Mouse (Mus musculus) neural tube, embryonic 15.5 days (tissue): ENCODE measurements around the gene Ralgps1. TPM values are rescaled to one million over a fixed set of nuclear protein-coding genes. Genes with fewer than 3 reads are reported as not detected.

Source experiments
- ATAC-seq: fragments of 200-750 bp; cut with Nextera tagmentation; 2 replicates; pipeline ENCODE4 v1.8.0; 2017; ENCODE audit warnings: mild to moderate bottlenecking, moderate TSS enrichment, moderate library complexity; ENCODE audit not compliant: low FRiP score
- H3K27ac ChIP-seq: fragments of 300-500 bp; sonication (generic); replicated peaks from 2 replicates; pipeline ENCODE4 v1.5.1; 2015; ENCODE audit warnings: mild to moderate bottlenecking, inconsistent platforms
- H3K27me3 ChIP-seq: fragments of 300-500 bp; sonication (generic); replicated peaks from 2 replicates; pipeline ENCODE4 v1.6.1; 2015; ENCODE audit warnings: inconsistent platforms
- H3K36me3 ChIP-seq: fragments of 300-500 bp; sonication (generic); 2 replicates; pipeline ENCODE4 v1.6.1; 2015; ENCODE audit warnings: inconsistent platforms
- H3K4me1 ChIP-seq: fragments of 300-500 bp; sonication (generic); 2 replicates; pipeline ENCODE4 v1.6.1; 2015; ENCODE audit warnings: inconsistent platforms
- H3K4me2 ChIP-seq: fragments of 300-500 bp; sonication (generic); 2 replicates; pipeline ENCODE4 v1.6.1; 2015; ENCODE audit warnings: inconsistent platforms, mild to moderate bottlenecking, moderate library complexity
- H3K4me3 ChIP-seq: fragments of 300-500 bp; sonication (generic); replicated peaks from 2 replicates; pipeline ENCODE4 v1.5.1; 2015; ENCODE audit warnings: mild to moderate bottlenecking, inconsistent platforms
- H3K9ac ChIP-seq: fragments of 300-500 bp; sonication (generic); replicated peaks from 2 replicates; pipeline ENCODE4 v1.6.1; 2015; ENCODE audit warnings: mild to moderate bottlenecking, inconsistent platforms
- H3K9me3 ChIP-seq: fragments of 300-500 bp; sonication (generic); replicated peaks from 2 replicates; pipeline ENCODE4 v1.6.1; 2016; ENCODE audit warnings: inconsistent platforms
- WGBS: fragments of 180-500 bp; shearing (Covaris S2); methylation state at CpG from one replicate; pipeline ENCODE4 v1.1.7; 2015; ENCODE audit warnings: mixed read lengths; 5-methylcytosine and 5-hydroxymethylcytosine counted together
- polyA plus RNA-seq: library from polyadenylated mRNA; unstranded; fragments of >200 nt; fragmentation: Nextera tagmentation; extraction: Ambion mirVana; gene quantifications from 2 replicates; pipeline ENCODE4 v1.2.1, GENCODE M21; 2015

Ralgps1 gene
- polyA plus RNA-seq, 1 experiment from 2014 or later = 34.9 TPM

DNA sequence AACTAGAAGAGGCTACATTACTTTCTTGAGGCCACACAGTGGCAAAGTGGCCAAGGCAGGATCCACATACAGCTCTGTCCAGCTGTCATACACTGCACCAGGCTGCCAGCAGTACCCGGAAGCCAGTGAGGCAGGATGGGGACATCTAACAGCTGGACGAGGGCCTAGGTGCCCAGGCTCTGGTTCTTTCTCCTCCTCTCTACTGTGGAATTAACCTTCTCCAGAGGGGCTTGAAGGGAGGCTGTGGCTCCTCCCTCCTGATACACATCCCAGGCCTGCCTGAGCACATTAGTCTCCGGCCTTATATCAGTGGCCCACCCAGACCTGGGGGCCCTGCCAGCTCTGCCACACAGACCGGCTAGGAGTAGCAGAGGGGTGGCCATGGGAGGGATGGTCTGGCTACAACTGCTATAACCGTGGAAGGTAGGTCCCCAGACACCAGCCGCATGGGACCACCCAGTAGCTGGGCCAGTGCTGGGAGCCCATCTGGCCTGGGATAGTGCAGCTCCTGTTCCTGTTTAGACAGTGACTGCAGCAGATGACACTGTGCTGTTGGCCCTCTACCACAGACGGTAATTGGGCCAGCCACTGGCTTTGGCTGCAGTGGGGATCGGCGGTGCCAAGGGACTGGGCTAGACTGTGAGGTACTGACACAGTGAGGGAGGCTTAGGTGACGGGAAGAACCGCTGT lies 192.9 kb downstream of the Ralgps1 start:
- Histone ChIP-seq H3K27ac (peak overlapping the region; percentile 64), H3K9me3 (no peaks in the 10 kb centered on the region), H3K36me3 (peaks cover 3% of the 10 kb centered on the region; the same call in 1 of the 2 replicates), H3K4me2 (no peak overlapping the region), H3K27me3 (no peaks in the 10 kb centered on the region), H3K9ac (no peak overlapping the region), H3K4me3 (no peak overlapping the region), H3K4me1 (peaks cover 38% of the 10 kb centered on the region)
- ATAC-seq = peak; percentile 51
- 51% methylated on average over 11 of the region's 11 CpGs for WGBS

DNA sequence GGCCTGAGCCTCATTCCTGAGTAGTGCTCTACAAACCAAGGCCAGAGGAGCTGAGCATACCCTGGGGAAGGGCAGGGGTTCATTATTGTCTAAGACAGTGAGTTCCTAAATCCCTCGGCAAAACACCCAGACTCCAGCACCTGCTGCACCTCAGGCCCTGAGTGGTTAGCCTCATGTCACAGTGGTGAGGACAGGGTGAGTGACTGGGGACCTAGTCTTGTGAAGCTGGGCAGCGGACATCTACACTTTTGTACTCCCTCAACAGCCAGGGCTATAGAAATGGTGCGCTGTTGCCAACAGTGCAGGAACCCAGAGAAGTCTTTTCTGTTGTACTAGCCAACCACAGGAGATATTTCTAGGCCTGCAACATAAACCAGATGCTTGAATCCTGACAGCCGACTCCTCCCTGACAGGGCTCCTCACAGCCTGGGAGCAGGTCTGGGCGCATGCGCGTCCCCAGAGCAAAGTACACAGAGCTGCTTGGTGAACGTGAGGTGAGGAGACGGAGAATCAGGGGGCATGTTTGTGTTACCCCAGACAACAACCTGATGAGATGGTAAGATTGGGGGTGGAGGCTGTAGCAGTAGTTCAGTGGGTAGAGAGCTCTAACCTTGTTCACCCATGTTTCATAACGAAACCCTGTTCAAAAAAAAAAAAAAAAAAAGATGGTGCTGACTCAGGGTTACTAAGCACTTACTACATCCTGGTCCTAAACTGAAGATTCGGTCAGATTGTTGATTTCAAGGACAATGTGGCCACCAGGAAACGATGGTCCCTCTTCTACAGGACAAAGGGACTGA lies 193.6 kb downstream of the Ralgps1 start:
- 92% methylated on average over 12 of the region's 12 CpGs for WGBS

DNA sequence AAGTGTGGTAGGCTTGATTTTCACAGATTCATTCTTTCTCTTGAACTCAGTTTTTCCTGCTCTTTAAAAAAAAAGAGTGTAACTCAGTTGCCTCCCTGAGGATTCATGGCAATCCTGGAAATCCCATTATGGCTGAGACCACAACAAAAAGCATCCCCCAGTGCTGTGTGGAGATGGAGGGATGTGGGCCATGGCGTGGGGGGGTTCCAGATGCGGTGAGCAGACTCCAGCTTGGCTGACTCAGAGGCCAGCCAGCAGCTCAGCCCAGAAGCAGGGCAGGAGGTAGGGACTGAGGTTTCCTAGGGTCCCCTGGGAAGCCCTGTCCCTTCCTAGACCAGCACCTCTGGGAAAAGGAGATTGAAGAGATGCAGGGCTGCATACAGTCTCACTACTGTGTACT lies 194.4 kb downstream of the Ralgps1 start:
- H3K4me2 ChIP-seq = no peak overlapping the region
- no peak overlapping the region for H3K9ac ChIP-seq
- H3K4me3 ChIP-seq = no peak overlapping the region
- H3K27ac ChIP-seq = no peak overlapping the region; the same call in 1 of the 2 replicates
- no peaks in the 10 kb centered on the region for H3K27me3 ChIP-seq
- H3K9me3 ChIP-seq = no peaks in the 10 kb centered on the region
- H3K4me1 ChIP-seq = peaks cover 38% of the 10 kb centered on the region
- 66% methylated on average over 2 of the region's 2 CpGs for WGBS
- H3K36me3 ChIP-seq = peaks cover 12% of the 10 kb centered on the region
- ATAC-seq = no peak

More for the DNA sequence above, 193.6 kb downstream of the Ralgps1 start:
- Histone ChIP-seq H3K4me3 (no peak overlapping the region), H3K4me1 (peaks cover 38% of the 10 kb centered on the region), H3K9me3 (no peaks in the 10 kb centered on the region), H3K4me2 (no peak overlapping the region), H3K27me3 (no peaks in the 10 kb centered on the region), H3K9ac (no peak overlapping the region), H3K36me3 (peaks cover 6% of the 10 kb centered on the region), H3K27ac (no peak overlapping the region; the same call in 1 of the 2 replicates)
- no peak for ATAC-seq

DNA sequence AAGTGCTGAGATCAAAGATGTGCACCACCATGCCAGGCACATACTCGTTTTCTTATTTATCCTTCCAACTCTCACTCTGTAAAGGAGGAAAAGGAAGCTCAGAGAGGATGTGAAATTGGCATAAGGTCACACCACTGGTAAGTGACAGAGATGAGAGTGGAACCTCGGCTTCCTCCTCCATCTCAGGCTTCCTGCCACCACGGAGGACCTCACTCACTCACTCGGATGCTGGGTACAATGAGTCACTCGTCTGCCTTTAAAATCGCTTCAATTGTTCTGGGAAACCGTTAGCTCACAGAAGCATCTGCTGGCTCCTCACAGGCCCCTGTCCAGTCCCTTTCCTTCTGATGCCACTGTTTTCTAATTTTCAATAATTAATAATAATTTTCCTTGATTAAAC lies 194.8 kb downstream of the Ralgps1 start:
- Histone ChIP-seq H3K9ac (no peak overlapping the region), H3K27ac (no peak overlapping the region), H3K4me2 (no peak overlapping the region), H3K4me1 (peaks cover 38% of the 10 kb centered on the region), H3K36me3 (peaks cover 15% of the 10 kb centered on the region), H3K27me3 (no peaks in the 10 kb centered on the region), H3K9me3 (no peaks in the 10 kb centered on the region), H3K4me3 (no peak overlapping the region)
- ATAC-seq = no peak
- 48% methylated on average over 7 of the region's 7 CpGs for WGBS

DNA sequence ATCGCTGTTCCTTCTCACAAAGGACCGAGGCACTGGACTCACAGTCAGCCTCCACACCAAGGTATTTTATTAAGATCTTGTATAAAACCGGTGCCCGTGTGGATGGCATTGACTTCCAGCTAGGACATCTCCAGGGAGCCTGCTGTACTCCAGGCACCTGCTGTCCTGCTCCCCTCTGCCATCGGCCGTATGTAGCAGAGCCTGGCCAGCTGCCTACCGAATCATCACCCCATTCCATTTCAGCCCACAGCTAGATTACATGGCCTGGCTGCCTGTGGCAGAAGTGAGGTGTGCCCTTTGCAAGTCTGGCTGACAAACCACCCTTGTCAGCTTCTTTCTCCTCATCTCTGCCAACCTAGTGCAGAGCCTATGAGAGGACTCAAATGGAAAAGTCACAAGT lies 197.6 kb downstream of the Ralgps1 start:
- Histone ChIP-seq H3K27ac (no peak overlapping the region), H3K9me3 (no peaks in the 10 kb centered on the region), H3K4me3 (no peak overlapping the region), H3K4me2 (no peak overlapping the region), H3K27me3 (no peaks in the 10 kb centered on the region), H3K36me3 (peaks cover 28% of the 10 kb centered on the region), H3K4me1 (peaks cover 16% of the 10 kb centered on the region), H3K9ac (no peak overlapping the region)
- 81% methylated on average over 7 of the region's 7 CpGs for WGBS
- ATAC-seq = no peak

DNA sequence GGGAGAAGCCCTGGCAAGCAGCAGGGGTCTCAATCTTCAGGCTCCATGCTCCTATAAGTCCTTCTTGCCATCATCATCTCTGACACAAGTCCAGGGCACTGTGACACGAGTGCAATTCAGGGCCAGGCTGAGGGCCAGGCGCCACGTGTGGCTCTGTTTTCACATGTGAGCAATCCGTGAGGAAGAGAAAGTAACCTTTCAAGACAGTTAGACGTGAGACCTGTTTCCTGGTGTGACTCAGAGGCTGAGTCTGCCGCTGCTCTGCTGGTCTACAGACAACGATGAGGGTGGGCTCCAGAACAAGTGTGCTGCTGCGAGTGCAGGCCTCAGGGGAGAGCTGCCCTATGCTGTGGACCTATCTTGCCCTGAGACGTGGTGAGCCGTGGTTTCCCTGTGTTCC lies 198.2 kb downstream of the Ralgps1 start:
- no peaks in the 10 kb centered on the region for H3K27me3 ChIP-seq
- H3K27ac ChIP-seq = no peak overlapping the region
- 89% methylated on average over 10 of the region's 10 CpGs for WGBS
- H3K9me3 ChIP-seq = no peaks in the 10 kb centered on the region
- no peak overlapping the region for H3K4me2 ChIP-seq
- H3K4me1 ChIP-seq = peaks cover 10% of the 10 kb centered on the region
- H3K36me3 ChIP-seq = peaks cover 29% of the 10 kb centered on the region
- ATAC-seq = no peak
- no peak overlapping the region for H3K4me3 ChIP-seq
- H3K9ac ChIP-seq = no peak overlapping the region

DNA sequence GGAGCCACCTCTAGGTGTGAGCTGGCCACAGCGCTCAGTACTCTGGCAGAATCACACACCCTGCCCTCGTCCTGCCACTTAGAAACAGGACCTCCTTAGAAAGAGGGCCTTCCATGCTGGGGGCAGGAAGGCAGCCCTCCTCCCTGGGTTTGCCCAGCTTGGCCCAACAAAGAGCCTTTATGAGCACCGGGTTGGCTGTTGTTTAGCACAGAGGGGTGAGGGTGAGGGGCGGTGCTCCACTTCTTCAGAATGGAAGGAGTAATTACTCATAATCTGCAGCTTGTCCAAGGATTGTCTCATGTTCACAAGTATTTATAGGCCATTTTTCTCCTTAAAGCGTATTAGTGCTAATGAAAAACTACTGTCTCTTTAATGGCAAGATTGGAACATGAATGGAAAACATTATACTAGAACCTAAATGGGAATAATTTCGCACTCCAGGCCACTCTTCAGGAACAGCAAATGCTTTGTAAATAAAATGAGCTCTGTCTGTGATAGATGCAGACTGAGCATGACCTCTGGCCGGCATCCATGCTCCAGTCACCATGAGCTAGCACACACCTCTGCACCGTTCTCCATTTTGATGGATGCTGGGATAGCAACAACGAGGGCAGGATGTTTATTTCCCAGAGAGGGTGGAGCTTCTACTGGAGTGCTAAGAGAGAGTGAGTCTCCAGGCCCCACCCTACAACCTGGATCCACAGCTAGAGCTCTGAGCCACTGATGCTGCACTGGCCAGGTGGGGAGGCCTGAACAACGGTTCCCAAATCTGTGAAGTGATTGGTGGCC lies 200.3 kb downstream of the Ralgps1 start:
- Histone ChIP-seq H3K36me3 (peaks cover 41% of the 10 kb centered on the region), H3K4me1 (peaks cover 2% of the 10 kb centered on the region; the same call in 1 of the 2 replicates), H3K27me3 (no peaks in the 10 kb centered on the region), H3K9ac (no peak overlapping the region), H3K4me2 (no peak overlapping the region), H3K9me3 (no peaks in the 10 kb centered on the region), H3K27ac (0 out of 2 replicates have a peak overlapping the region, but pooled peaks have one; percentile 38), H3K4me3 (no peak overlapping the region)
- 52% methylated on average over 10 of the region's 10 CpGs for WGBS
- ATAC-seq = no peak

DNA sequence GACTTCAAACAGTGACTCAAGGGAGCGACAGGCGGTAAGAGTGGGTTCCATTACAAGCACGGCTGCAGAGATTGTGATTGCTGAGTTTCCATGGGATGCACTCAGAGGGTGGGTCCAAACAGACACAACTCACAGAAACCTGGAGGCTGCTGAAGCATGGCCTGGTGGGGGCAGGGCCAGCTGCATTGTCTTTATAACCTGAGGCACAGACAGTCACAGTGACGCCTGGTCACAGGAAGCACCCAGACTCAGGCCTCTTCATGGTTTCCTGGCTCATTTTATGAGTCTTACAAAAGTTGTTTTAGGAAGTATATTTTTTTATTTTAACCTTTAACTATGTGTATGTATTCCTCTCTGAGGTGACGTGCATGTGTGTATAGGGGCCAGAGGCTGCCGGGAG lies 201.8 kb downstream of the Ralgps1 start:
- Histone ChIP-seq H3K4me2 (no peak overlapping the region), H3K4me1 (peaks cover 15% of the 10 kb centered on the region), H3K4me3 (no peak overlapping the region), H3K27me3 (no peaks in the 10 kb centered on the region), H3K36me3 (peaks cover 41% of the 10 kb centered on the region), H3K9me3 (no peaks in the 10 kb centered on the region), H3K9ac (no peak overlapping the region), H3K27ac (no peak overlapping the region)
- WGBS = 75% methylated on average over 6 of the region's 6 CpGs
- ATAC-seq = no peak

DNA sequence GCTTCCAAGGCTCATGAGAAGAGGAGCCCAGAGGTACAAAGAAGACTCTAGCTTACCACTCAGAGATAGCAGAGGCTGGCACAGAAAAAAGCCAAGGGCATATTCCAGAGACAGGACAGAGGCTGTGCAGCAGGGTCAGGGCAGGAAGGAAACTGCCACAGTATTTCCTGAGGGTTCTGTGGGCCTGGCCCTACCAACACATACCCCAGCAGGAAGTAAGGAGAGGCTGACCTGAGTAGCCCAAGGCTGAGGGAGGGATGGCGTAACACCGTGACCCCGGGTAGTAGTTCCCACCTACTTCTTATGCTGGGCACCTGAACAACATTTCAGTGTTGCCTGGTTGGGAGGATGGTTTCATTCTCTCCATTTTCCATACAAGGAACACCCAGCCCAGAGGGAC lies 204.2 kb downstream of the Ralgps1 start:
- Histone ChIP-seq H3K36me3 (peaks cover 38% of the 10 kb centered on the region), H3K9ac (no peak overlapping the region), H3K4me2 (no peak overlapping the region), H3K27me3 (no peaks in the 10 kb centered on the region), H3K27ac (no peak overlapping the region), H3K4me3 (no peak overlapping the region), H3K4me1 (peaks cover 15% of the 10 kb centered on the region), H3K9me3 (no peaks in the 10 kb centered on the region)
- 97% methylated on average over 3 of the region's 3 CpGs for WGBS
- no peak for ATAC-seq

DNA sequence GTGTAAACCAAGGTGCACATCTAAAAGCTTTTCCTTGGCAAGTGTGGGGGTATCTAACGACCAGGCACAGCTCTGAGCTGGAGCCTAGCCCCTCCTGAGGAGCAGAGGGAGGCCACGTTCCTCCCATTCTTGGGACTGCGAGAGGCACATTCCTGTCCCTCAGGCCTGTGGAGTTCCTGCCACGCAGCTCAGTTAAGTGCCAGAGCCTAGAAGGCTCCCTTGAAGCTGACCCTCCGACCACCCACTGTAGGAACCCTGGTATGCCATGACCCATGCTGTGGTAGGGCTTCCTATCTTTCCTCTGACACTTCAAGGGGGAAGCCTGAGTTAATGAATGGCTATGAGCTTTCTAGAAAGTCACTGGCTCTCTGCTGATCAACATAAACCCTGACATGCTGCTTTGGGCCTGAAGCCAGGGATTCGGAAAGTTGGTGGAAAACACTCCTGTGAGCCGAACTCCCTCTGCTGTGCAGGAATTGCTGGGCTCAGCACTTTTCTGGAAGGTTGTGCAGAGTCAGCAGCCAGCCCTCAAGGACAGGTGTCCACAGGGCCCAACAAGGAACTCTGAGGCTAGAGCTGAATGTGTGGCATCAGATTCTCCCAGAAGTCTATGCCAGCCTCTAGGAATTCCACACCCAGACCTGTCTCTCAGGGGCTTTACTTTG lies 205.4 kb downstream of the Ralgps1 start:
- Histone ChIP-seq H3K4me3 (no peak overlapping the region), H3K27me3 (no peaks in the 10 kb centered on the region), H3K4me2 (no peak overlapping the region), H3K36me3 (peaks cover 29% of the 10 kb centered on the region), H3K27ac (0 out of 2 replicates have a peak overlapping the region, but pooled peaks have one; percentile 28), H3K4me1 (peaks cover 15% of the 10 kb centered on the region; the same call in 1 of the 2 replicates), H3K9ac (no peak overlapping the region), H3K9me3 (no peaks in the 10 kb centered on the region)
- ATAC-seq = no peak
- WGBS = 69% methylated on average over 7 of the region's 7 CpGs

DNA sequence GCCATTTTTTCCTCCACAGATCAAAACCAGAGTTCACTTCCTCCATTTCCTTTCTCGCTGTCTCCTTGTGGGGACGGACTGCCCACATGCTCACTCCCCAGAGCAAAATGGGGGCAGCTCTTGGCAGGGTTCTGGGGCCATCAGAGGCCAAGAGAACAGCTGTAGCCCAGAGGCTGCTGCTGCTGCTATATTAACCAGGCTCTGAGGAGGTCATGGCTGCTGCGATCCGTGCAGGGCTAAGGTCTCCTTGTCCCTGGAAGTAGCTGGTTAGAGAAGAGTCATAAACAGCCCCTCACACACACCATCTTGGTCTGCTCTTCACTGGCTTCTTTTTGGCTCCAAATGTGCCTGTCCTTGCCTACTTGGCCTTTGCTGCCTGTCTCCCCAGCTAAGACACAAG lies 206.1 kb downstream of the Ralgps1 start:
- Histone ChIP-seq H3K4me3 (no peak overlapping the region), H3K36me3 (peaks cover 29% of the 10 kb centered on the region), H3K4me2 (no peak overlapping the region), H3K9ac (no peak overlapping the region), H3K27ac (0 out of 2 replicates have a peak overlapping the region, but pooled peaks have one; percentile 28), H3K9me3 (no peaks in the 10 kb centered on the region), H3K27me3 (no peaks in the 10 kb centered on the region), H3K4me1 (peaks cover 15% of the 10 kb centered on the region; the same call in 1 of the 2 replicates)
- ATAC-seq = no peak
- 75% methylated on average over 4 of the region's 4 CpGs for WGBS
